Mouse (Mus musculus) heart, adult 8-10 months (tissue): ENCODE measurements at regions not wholly inside any gene's neighbourhood (a gene's known extent, or its start where the extent isn't known, plus 50 kb on each side); places are given as distances from the start of the nearest gene placed in this dataset.
"Not testable (repeated sequence)": the region's sequence is repeated elsewhere in the genome, so short reads cannot be mapped to it uniquely, and the experiment has no call there.

Experiments
- DNase-seq: peaks from one replicate; pipeline ENCODE4 v3.0.0; 2022; ENCODE audit warnings: low spot score

- no peak for DNase-seq
Measured at GRCm38 (mm10) chr14:82299222-82299621, 2144.1 kb upstream of the Pcdh17 start.

GRCm38 (mm10) chr14:82313491-82313890, 2129.9 kb upstream of the Pcdh17 start:
- DNase-seq, result peak; percentile 29

- not testable (repeated sequence) for DNase-seq
Measured at GRCm38 (mm10) chr14:82334841-82335240, 2108.5 kb upstream of the Pcdh17 start.
